8 mouse cellular contexts compared by ENCODE assay signal in genomic region chr16:33516807-33517565, GRCm38 (mm10). TPM values are rescaled to one million over a fixed set of nuclear protein-coding genes. Genes with fewer than 3 reads are reported as not detected.
DNase-seq lines count a peak whose midpoint lies in the region; ATAC-seq and TF ChIP-seq lines count a peak whose summit lies in the region.
"Had no signal": no experiment of that assay in that cellular context is flagged by ENCODE, and none has a peak within 500 bp of the region (broad histone marks: within the 10 kb centered on the region; RNA-seq: fewer than 3 reads in every experiment).

Gene Slc12a8 (plus strand): TSS chr16:33517328.

- 3% methylated on average over 27 of the region's 27 CpGs for WGBS in kidney, postnatal 0 days
- WGBS in limb, embryonic 15.5 days: 5% methylated on average over 25 of the region's 27 CpGs

- no peaks in the 10 kb centered on the region for H3K27me3 ChIP-seq in kidney, postnatal 0 days (ENCODE audit: insufficient read depth, low read length)
- no peaks in the 10 kb centered on the region for H3K27me3 ChIP-seq in limb, embryonic 15.5 days

- no peaks in the 10 kb centered on the region for H3K36me3 ChIP-seq in kidney, postnatal 0 days (ENCODE audit: insufficient read depth, low read length)
- H3K36me3 ChIP-seq in limb, embryonic 15.5 days: no peaks in the 10 kb centered on the region

- H3K4me3 ChIP-seq in kidney, postnatal 0 days (replicated peaks; ENCODE audit: low read depth, low read length): peak within 1 kb of the TSS; percentile 30
- peak within 1 kb of the TSS; percentile 35 for H3K4me3 ChIP-seq in limb, embryonic 15.5 days
- H3K4me3 ChIP-seq: erythroblast, embryonic 14.5 days had no signal

- peaks cover 12% of the 10 kb centered on the region for H3K4me1 ChIP-seq in kidney, postnatal 0 days (replicated peaks; ENCODE audit: insufficient read depth, low read length)
- H3K4me1 ChIP-seq in limb, embryonic 15.5 days: peaks cover 18% of the 10 kb centered on the region

- peak; percentile 89 for DNase-seq in brain, adult 2 months (ENCODE audit: low read depth, low spot score)
- peak; percentile 60 to 64 for DNase-seq in cerebellum, postnatal 14 days
- DNase-seq in heart, adult 18-20 months: peak; percentile 17 to 31
- DNase-seq in kidney, postnatal 0 days (ENCODE audit: low spot score): peak; percentile 35
- peak; percentile 27 for DNase-seq in retina, embryonic 14.5 days (ENCODE audit: low spot score)
- DNase-seq in thymus, adult 18-20 months: no peak

- H3K9me3 ChIP-seq in kidney, postnatal 0 days (replicated peaks; ENCODE audit: low read length): no peaks in the 10 kb centered on the region
- H3K9me3 ChIP-seq in limb, embryonic 15.5 days: no peaks in the 10 kb centered on the region

- peak; percentile 64 for ATAC-seq in kidney, postnatal 0 days (replicated peaks; ENCODE audit: low FRiP score, low read depth)
- no peak for ATAC-seq in limb, embryonic 15.5 days (ENCODE audit: insufficient number of reproducible peaks, low FRiP score, low TSS enrichment, low read depth)

- TF ChIP-seq CTCF in kidney, postnatal 0 days (IDR thresholded peaks at IDR 0.05; ENCODE audit: low read depth): no peak

- no peak within 1 kb of the TSS for H3K27ac ChIP-seq in kidney, postnatal 0 days
- peak within 1 kb of the TSS; percentile 35; the same call in 1 of the 2 replicates for H3K27ac ChIP-seq in limb, embryonic 15.5 days

- H3K4me2 ChIP-seq in kidney, postnatal 0 days (ENCODE audit: low read length): peak within 1 kb of the TSS; percentile 54
- peak within 1 kb of the TSS; percentile 87 for H3K4me2 ChIP-seq in limb, embryonic 15.5 days

- peak within 1 kb of the TSS; percentile 46; the same call in 1 of the 2 replicates for H3K9ac ChIP-seq in kidney, postnatal 0 days (ENCODE audit: low read depth, low read length)
- peak within 1 kb of the TSS; percentile 35; the same call in 1 of the 2 replicates for H3K9ac ChIP-seq in limb, embryonic 15.5 days

RNA-seq across cellular contexts. Expression of gene Slc12a8, which starts in this region (rescaled TPM):
- under 1 TPM; 0.31 to 0.47 TPM for total RNA-seq in heart, adult 18-20 months (2021)
- 0.89 and 0.91 TPM in 2 replicates for polyA plus RNA-seq in kidney, postnatal 0 days (2015; fragmentation: Nextera tagmentation; extraction: Ambion mirVana)
- polyA plus RNA-seq in limb, embryonic 15.5 days (2015; fragmentation: Nextera tagmentation; extraction: Ambion mirVana): 0.72 and 1.1 TPM in 2 replicates
- polyA plus RNA-seq: erythroblast, embryonic 14.5 days had no signal

Comparison
In these comparisons a context has a peak if more than half of its experiments do, and no peak if none do; other contexts are left out.
1. Peak in DNase-seq in heart, adult 18-20 months; RNA of the gene not detected or under 1 TPM.
2. Peak in DNase-seq, ATAC-seq, H3K4me3 ChIP-seq, H3K9ac ChIP-seq and H3K4me2 ChIP-seq in kidney, postnatal 0 days; RNA of the gene not detected or under 1 TPM.
3. DNase-seq: peak in brain, adult 2 months (single experiment), cerebellum, postnatal 14 days (2 of 2) and retina, embryonic 14.5 days (single experiment); none in thymus, adult 18-20 months (0 of 2).